Mouse (Mus musculus) naive thymus-derived CD4-positive, alpha-beta T cell, adult 2 months (primary cell): ENCODE data around the gene Tas2r140.

Source experiments
- DNase-seq: peaks from one replicate; pipeline ENCODE4 v3.0.0-alpha.2; 2011; ENCODE audit warnings: low read depth

Tas2r140 gene

DNA sequence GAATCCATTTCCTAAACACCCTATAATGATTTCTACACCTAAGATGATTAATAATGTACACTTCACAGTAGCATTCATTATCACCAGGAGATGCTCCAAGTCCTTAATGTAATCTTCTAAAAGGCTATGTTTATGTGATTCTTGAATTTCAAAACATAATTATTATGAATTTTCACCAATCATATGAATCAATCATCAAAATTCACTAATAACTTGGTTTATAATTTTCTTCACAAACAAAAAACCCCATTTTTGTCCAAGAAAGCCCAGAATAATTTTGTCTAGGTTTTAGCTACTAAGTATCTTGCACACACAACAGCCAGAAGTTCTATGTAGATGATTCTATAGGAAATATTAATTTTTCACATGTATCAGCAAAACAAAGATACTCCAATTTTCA is at the start of gene Tas2r140:
TSS of gene Tas2r140 (minus strand) at position 101 of the 400 bp plus-strand sequence.
- DNase-seq = no peak

DNA sequence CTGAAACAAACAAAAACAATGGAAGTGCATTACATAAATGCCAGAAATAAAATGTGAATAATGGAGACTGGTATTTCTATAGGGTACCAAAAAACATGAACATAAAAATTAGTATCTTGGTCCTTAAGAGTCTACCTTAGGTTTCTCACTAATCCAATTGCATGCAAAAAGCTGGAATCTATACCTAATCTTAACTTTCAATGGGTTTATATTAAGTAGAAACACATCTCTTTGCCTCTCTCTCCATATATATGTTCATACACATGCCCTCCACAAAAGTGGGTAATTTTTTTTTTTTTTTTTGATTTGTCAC is 48.9 kb upstream of the Tas2r140 start, which contains the start of gene Smim10l1:
TSS of gene Smim10l1 (plus strand) at position 301 of the 313 bp plus-strand sequence.
- no peak for DNase-seq

- no peak for DNase-seq
Observed at GRCm38 (mm10) chr6:133102430-133102829, 46.8 kb upstream of the Tas2r140 start.

- DNase-seq = no peak
Observed at GRCm38 (mm10) chr6:133092226-133092625, 36.6 kb upstream of the Tas2r140 start.

DNA sequence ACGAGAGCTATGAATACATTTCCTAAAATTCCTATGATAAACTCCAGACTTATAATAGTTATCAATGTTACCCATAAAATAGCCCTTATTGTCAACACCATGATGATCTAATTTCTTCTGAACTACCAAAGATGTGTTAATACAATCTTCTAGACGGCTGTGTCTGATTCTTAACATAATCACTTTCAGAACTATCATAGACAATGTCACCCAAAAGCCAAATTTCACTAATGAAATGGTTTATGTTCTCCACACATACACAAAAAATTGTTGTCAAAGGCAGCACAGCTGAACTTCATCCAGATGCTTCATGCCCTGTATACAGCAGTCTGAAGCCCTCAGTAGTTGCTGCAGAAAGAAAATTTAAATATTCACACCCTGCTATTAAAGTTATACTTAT is 18.6 kb downstream of the Tas2r140 start, which contains the start of gene Tas2r103:
TSS of gene Tas2r103 (minus strand) at position 101 of the 400 bp plus-strand sequence.
- DNase-seq = no peak
